Mouse (Mus musculus) embryo, embryonic 9.5 days (tissue): ENCODE data around the gene Dbp.
"Not testable (repeated sequence)": the region's sequence is repeated elsewhere in the genome, so short reads cannot be mapped to it uniquely, and the experiment has no call there.

Experiments used
- DNase-seq: peaks from one replicate; pipeline ENCODE4 v3.0.0-alpha.2; 2017; ENCODE audit errors: extremely low spot score

Gene Dbp

GRCm38 (mm10) chr7:45704730-45705442 is at the start of gene Dbp:
TSS of gene Dbp (plus strand) at chr7:45705088.
- peak; percentile 99 for DNase-seq

DNA sequence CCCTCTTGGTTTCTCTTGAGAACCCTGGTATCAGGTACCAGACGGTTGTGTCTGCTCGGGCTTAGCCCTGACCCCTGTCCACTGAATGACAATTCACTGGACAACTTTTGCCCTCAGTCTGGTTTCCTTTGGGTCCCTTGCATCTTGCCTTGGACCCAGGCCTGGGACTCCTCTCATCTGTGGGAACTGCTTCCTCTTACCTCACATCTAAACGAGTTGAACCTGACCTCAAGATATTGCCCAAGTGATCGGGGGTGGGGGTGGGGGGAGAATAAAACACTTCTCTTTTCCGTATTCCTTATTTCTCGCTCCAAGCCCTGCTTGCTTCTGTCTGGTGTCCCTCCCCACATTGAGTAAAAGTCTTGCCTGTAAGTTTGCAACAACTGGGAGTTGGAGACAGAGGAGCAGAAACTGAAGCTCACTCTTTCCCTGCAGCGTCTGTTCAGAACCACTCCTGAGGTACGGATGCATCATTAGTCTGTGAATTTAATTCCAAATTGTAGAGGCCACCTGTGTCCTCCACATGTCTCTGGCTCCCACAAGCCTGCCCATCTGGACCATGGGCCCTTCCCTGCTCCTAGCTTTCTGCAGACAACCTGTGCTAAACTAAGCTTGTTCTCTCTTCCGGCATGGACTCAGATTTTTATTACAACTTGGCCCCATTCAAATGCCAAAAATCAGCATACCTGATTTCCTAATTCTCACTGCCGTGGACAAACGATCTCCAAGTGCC is 44.0 kb upstream of the Dbp start:
- DNase-seq, result no peak

DNA sequence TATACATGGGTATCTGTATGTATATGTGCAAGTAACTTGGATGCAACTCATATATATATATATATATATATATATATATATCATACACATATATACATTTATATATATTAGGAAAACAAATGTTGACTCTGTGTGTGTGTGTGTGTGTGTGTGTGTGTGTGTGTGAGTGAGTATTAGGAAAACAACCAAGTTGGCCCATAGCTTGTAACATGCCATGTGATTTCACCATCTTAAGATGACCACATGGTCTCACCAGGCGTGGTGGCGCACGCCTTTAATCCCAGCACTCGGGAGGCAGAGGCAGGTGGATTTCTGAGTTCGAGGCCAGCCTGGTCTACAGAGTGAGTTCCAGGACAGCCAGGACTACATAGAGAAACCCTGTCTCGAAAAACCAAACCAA is 43.2 kb upstream of the Dbp start:
- DNase-seq, result not testable (repeated sequence)

DNA sequence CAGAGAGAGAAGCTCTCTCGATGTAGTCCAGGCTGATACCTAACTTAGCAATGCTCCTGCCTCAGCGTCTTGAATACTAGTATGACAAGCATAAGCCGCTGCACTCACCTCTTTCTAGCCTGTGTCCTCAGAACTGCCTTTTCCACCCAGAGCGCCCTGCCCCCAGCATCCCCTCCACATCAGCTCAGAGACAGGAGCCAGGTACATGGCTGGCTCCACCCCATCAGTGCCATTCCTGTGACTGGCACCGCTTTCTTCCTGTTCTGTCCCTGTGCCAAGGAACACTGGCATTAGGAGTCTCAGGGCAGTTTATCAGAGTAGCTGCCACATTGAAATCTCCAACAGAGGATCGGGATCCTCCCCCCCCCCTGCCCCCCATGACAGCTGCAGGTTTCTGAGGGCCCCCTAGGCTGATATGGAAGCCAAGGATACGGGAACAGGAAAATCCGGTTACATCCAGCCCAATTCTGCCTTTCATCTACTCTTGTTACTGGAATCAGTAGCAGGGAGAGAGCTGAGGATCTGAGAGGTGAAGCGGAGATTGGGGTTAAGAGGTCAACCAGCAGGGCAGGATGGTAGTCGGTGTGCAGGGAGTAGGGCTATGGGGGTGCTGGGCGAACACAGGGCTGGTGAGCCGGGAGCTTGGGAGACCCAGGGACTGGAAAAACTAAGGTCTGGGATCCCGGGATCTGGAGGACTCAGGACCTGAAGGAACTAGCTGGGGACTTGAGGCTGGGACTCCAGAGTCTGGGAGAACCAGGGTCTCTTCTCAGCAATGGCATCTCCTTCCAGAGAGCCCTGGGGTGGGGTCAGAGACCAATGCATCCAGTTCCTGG is 39.4 kb upstream of the Dbp start:
- DNase-seq, result no peak

GRCm38 (mm10) chr7:45666161-45666560 is 38.7 kb upstream of the Dbp start, which contains the start of gene Fut2:
TSS of gene Fut2 (minus strand) at chr7:45666394.
- no peak for DNase-seq

- DNase-seq, result no peak
Measured at GRCm38 (mm10) chr7:45667761-45668160, 37.1 kb upstream of the Dbp start.

- no peak for DNase-seq
Measured at GRCm38 (mm10) chr7:45668921-45669320, 36.0 kb upstream of the Dbp start.

GRCm38 (mm10) chr7:45677627-45678295 is 27.1 kb upstream of the Dbp start:
- DNase-seq, result no peak

DNA sequence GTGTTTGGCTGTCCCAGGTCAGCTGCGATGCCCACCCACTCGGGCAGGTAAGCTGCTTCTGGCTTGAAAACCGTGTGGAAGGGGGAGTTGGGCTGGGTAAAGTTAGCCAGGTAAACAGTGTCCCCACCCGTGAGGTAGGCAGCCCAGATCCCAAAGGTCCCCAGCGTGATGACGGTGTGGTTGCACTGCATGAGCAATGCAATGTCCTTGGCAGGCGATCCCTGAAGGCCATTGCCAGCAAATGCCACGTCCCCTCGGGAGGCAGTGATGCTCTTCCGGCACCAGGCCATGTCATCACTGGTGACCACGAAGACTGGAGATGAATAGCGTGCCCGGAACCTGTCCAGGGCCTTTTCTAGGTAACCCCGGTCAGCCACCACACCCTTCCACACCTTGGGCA is 26.4 kb upstream of the Dbp start:
- DNase-seq, result no peak

GRCm38 (mm10) chr7:45679966-45680621 is 24.8 kb upstream of the Dbp start:
- DNase-seq, result no peak

DNA sequence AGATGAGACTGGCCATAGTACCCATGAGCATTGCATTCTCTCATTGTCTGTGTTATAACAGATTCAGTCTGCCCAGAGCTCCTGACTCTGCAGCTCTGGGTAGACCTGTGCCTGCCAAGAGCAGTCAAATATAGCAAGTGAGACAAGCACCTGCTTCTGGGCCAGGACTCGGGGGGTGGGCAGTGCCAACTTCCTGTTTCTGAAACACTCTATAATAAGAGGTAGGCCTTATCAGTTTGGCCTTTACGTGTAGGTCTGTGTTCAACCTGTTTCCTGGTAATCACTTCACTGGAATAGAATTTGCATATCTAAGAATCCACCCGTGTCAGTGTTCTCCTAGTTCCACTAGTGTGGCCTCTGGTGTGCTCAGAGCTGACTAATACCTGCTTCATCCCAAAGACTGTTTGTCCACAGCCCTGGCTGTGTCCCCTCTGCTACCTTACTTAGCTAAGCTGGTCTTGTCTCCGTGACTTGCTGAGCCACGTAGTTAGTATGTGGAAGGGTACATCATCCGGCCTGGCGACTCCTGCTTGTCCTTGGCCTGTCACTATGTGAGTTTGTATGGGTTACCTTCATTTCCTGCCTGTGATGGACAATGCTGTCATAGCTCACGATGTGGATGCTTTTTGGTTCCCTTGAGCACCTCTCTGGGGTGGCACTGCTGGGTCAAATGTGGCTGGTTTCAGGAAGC is 23.7 kb upstream of the Dbp start:
- DNase-seq, result no peak

GRCm38 (mm10) chr7:45682144-45683126 is 22.5 kb upstream of the Dbp start:
- peak; percentile 89 for DNase-seq

DNA sequence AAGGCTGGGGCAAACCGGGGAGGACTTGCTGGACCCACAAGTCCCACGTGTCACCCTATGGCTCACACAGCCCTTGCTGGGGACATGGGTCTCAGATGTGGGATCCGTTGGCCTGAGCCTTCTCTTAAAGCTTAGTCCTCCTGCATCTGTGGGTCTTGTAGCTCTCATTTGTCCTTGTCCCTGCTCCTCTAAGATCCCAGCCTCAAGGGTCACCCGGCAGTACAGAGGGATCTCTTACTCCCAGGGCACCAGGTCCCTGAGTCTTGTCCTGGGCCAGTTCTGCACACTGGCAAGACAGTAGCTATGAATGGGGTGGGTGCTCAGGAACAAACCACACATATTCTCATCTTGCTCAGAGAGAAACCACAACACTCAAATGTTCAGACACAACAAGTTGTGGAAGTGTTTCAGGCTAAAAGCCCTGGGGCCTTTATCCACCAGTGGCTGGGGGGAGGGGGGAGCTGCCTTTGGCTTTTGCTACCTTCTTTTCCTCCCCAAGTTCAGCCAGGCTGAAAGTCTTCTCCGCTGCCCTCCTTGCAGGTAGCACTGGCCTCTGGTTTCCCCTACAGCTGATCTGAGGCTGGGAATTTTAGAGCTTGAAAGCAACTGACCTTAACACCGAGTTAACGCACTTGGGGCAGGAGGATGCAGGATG is 21.4 kb upstream of the Dbp start, which contains the start of gene Ntn5:
TSS of gene Ntn5 (plus strand) at position 627 of the 655 bp plus-strand sequence.
- DNase-seq, result no peak

- DNase-seq, result no peak
Measured at GRCm38 (mm10) chr7:45685811-45686210, 19.1 kb upstream of the Dbp start.

DNA sequence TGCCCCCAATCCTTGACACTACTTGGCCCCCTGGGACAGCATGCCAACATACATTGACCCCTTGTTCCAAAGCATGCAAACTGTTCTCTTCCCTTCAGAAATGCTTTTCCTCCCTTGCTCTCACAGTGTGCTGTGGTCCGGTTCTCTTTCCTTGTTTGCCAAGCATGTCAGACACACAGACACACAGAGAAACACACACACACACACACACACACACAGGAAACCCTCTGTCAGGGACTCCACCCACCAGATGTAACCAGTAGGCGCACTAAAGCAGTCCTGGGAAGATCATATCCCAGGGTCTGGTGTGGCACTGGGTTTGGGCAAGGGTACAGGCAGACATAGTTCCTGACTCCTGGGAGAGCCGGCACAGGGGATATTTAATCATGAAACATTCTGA is 18.0 kb upstream of the Dbp start:
- DNase-seq, result no peak

DNA sequence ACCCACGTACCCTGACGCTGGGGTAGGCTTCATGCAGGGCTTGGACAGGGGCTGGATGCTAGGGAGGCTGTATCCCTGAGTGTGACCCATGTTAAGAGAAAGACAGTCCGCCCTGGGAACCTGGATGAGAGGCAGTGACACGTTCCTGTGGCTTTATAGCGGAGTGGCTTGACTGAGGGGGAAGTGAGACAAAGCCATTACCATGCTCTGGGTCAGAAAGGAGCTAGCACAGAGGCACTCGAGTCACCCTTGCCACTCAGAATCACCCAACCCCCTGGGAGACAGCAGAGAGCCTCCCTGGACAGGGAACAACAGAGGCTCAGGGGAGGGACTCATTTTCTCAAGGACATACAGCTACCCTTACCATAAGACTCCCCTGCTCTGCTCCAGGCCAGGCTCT is 15.8 kb upstream of the Dbp start:
- DNase-seq, result no peak

DNA sequence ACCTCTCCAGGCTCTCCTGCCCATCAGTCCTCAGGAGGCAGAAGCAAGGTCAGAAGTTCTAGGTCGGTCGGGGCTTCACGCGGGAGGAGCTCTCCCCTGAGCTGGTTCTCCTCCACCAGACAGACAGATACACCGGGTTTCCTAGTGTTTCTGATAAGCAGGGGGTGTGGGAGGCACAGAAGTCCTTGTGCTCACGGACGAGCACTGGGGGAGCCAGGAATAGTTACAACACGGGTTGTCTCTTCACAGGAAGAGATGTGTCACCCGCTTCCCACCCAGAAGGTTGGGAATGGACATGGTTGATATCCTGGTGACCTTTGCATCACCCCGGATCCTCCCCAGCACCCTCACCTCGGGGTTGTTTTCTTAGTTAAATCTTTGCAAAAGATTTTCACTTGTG is 15.1 kb upstream of the Dbp start:
- no peak for DNase-seq

DNA sequence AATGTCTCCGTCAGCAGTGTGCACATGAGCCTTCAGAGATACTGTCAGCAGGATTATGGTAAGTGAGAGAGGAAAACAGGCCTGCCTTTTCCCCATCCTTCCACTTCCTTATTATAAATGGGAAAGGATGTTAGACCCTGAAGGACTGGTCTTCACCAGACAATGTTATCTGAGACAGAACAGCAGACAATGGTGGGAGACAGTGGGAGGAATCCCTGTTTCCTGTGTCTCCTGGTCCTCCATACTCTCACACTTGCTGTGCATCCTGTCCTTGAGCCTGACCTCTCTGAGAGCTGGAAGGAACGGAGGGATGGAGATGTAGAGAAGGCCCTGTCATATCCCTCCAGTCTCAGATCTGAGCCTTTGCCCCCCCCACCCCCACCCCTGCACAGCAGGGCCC is 12.5 kb upstream of the Dbp start:
- DNase-seq, result no peak
